Mouse (Mus musculus) v-Abl transformed pro-B cells (cell line): ENCODE measurements around the gene Smyd5.

Source experiments
- in situ Hi-C, 2 experiments: fragments of 400-800 bp; cut with MboI; formaldehyde crosslinking; loops; one replicate each; pipeline ENCODE4 v1.15.1; 2025; ENCODE audit not compliant: unreplicated experiment in 2 of 2

Smyd5 gene

GRCm38 (mm10) chr6:85431842-85432431, at the start of gene Smyd5:
TSS of gene Smyd5 (plus strand) at chr6:85431989.
- in situ Hi-C loops, result loop anchor here in 1 of 2 experiments (25.0 kb wide), 1 partner anchor 930 kb away; the partner anchor contains the start of genes Fam136a and Snrpg

- in situ Hi-C loops, result no loop called here
Observed at GRCm38 (mm10) chr6:85382791-85383190, 49.0 kb upstream of the Smyd5 start.

GRCm38 (mm10) chr6:85388608-85389007, 43.2 kb upstream of the Smyd5 start:
- in situ Hi-C loops, result loop anchor here (5.0 kb wide), 2 partner anchors 41 to 226 kb away; no protein-coding TSS in a partner anchor

GRCm38 (mm10) chr6:85391803-85392202, 40.0 kb upstream of the Smyd5 start:
- in situ Hi-C loops, result loop anchor here (10.0 kb wide), 2 partner anchors 127 to 227 kb away; no protein-coding TSS in a partner anchor

- in situ Hi-C loops, result loop anchor here (5.0 to 10.0 kb wide), 3 partner anchors 131 to 231 kb away; no protein-coding TSS in a partner anchor
Observed at GRCm38 (mm10) chr6:85395360-85395759, 36.4 kb upstream of the Smyd5 start.

GRCm38 (mm10) chr6:85397165-85397564, 34.6 kb upstream of the Smyd5 start:
- in situ Hi-C loops, result loop anchor here (5.0 to 10.0 kb wide), 3 partner anchors 132 to 232 kb away; no protein-coding TSS in a partner anchor

GRCm38 (mm10) chr6:85399715-85400114, 32.1 kb upstream of the Smyd5 start:
- in situ Hi-C loops, result loop anchor here (5.0 to 25.0 kb wide), 5 partner anchors 135 to 1312 kb away; no protein-coding TSS in a partner anchor

GRCm38 (mm10) chr6:85402613-85403012, 29.2 kb upstream of the Smyd5 start:
- in situ Hi-C loops, result loop anchor here in 1 of 2 experiments (25.0 kb wide), 2 partner anchors 365 to 1315 kb away; no protein-coding TSS in a partner anchor

GRCm38 (mm10) chr6:85403039-85403438, 28.8 kb upstream of the Smyd5 start:
- in situ Hi-C loops, result loop anchor here in 1 of 2 experiments (25.0 kb wide), 2 partner anchors 366 to 1316 kb away; no protein-coding TSS in a partner anchor

GRCm38 (mm10) chr6:85409003-85409402, 22.8 kb upstream of the Smyd5 start:
- in situ Hi-C loops, result loop anchor here in 1 of 2 experiments (25.0 kb wide), 2 partner anchors 372 to 1322 kb away; no protein-coding TSS in a partner anchor

- in situ Hi-C loops, result loop anchor here (10.0 to 25.0 kb wide), 3 partner anchors 256 to 1324 kb away; no protein-coding TSS in a partner anchor
Observed at GRCm38 (mm10) chr6:85410771-85411273, 21.0 kb upstream of the Smyd5 start.

GRCm38 (mm10) chr6:85415829-85416228, 16.0 kb upstream of the Smyd5 start:
- in situ Hi-C loops, result loop anchor here (10.0 to 25.0 kb wide), 3 partner anchors 261 to 1329 kb away; no protein-coding TSS in a partner anchor

GRCm38 (mm10) chr6:85419150-85419549, 12.6 kb upstream of the Smyd5 start:
- in situ Hi-C loops, result loop anchor here (10.0 to 25.0 kb wide), 3 partner anchors 264 to 1332 kb away; no protein-coding TSS in a partner anchor

GRCm38 (mm10) chr6:85423836-85424379, 7.9 kb upstream of the Smyd5 start, which contains the start of gene Noto:
TSS of gene Noto (plus strand) at chr6:85423886.
- in situ Hi-C loops, result loop anchor here in 1 of 2 experiments (25.0 kb wide), 2 partner anchors 387 to 1337 kb away; no protein-coding TSS in a partner anchor

- in situ Hi-C loops, result loop anchor here in 1 of 2 experiments (25.0 kb wide), 1 partner anchor 931 kb away; the partner anchor contains the start of genes Fam136a and Snrpg
Observed at GRCm38 (mm10) chr6:85431274-85431841, 431 bp upstream of the Smyd5 start.

- in situ Hi-C loops, result loop anchor here in 1 of 2 experiments (25.0 kb wide), 1 partner anchor 928 kb away; the partner anchor contains the start of genes Fam136a and Snrpg
Observed at GRCm38 (mm10) chr6:85433865-85434264, 2.1 kb downstream of the Smyd5 start.

GRCm38 (mm10) chr6:85436204-85436603, 4.4 kb downstream of the Smyd5 start:
- in situ Hi-C loops, result loop anchor here in 1 of 2 experiments (25.0 kb wide), 1 partner anchor 926 kb away; the partner anchor contains the start of genes Fam136a and Snrpg

- in situ Hi-C loops, result loop anchor here in 1 of 2 experiments (25.0 kb wide), 1 partner anchor 926 kb away; the partner anchor contains the start of genes Fam136a and Snrpg
Observed at GRCm38 (mm10) chr6:85436631-85437030, 4.8 kb downstream of the Smyd5 start.

- in situ Hi-C loops, result loop anchor here in 1 of 2 experiments (25.0 kb wide), 1 partner anchor 921 kb away; the partner anchor contains the start of genes Fam136a and Snrpg
Observed at GRCm38 (mm10) chr6:85441142-85441541, 9.4 kb downstream of the Smyd5 start.
